Comparison of ENCODE assay signal across 8 mouse cellular contexts in the genomic region with DNA sequence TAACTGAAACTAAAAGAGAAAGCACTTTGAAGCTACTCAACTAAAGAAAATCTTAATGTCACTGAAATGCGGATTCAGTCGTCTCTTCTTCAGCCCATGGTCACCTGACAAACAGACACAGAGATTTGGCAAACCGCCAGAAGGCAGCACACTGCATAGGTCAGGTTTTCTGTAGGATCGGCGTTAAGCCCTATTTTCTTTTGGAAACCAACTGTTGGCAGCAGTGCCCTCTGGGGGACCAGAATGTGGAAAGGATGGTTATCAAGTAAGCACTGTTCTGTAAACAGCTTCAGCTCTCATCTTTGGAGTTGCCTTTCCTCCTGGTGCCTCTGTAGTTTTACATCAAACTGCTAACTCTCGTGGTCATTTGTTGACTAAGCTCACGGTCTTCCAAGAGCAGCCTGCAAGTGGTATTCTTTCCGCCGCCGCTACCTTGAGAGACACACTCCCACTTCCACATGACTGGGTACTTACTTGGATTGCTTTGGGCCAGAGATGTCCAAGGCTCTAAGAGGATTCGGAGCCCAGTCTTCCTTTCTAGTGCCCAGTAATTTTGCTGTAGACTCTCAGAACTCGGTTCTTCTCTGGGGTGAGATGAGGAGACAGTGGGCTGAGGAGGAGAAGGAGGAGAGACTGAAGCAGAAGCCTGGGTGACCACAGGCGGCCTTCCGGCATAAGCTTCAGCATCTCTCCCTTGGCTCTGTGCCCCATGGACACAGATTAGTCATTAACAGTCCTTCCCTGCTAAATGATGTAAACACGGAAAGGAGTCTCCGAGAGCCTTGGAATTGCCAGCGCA. TPM values are rescaled to one million over a fixed set of nuclear protein-coding genes. Genes with fewer than 3 reads are reported as not detected.
A peak's percentile ranks its signal among the peaks of the same experiment; 100 is the strongest.
DNase-seq lines count a peak whose midpoint lies in the region; ATAC-seq and TF ChIP-seq lines count a peak whose summit lies in the region.

Gene Nr1h4 (minus strand): TSS at position 657 of the 799 bp plus-strand sequence.

- H3K4me2 ChIP-seq in myocyte (ENCODE audit: low read depth): peak within 1 kb of the TSS; percentile 30

- TF ChIP-seq POLR2A in myocyte (IDR thresholded peaks at IDR 0.05; ENCODE audit: insufficient read length, low read depth): no peak

- H3ac ChIP-seq in myocyte (ENCODE audit: control insufficient read depth, insufficient read length): no peak within 1 kb of the TSS

- DNase-seq in retina, postnatal 1 day: peak; percentile 55
- no peak for DNase-seq in retina, embryonic 14.5 days (ENCODE audit: low spot score)
- peak; percentile 57 for DNase-seq in cerebellum, adult 9-11 months
- peak; percentile 83 for DNase-seq in kidney, adult 18-20 months
- no peak for DNase-seq in gastrocnemius, postnatal 10 days
- no peak for DNase-seq in embryo, embryonic 11 days

- no peak for ATAC-seq in activated CD4-positive, CD25-positive, alpha-beta regulatory T cell, adult 4 months

- no peaks in the 10 kb centered on the region for H3K36me3 ChIP-seq in myocyte (ENCODE audit: control insufficient read depth, insufficient read depth)

- H3K4me3 ChIP-seq in myocyte: no peak within 1 kb of the TSS

- no peaks in the 10 kb centered on the region for H3K27me3 ChIP-seq in myocyte (ENCODE audit: control insufficient read depth, insufficient read depth, insufficient read length)

- H3K79me2 ChIP-seq in myocyte (ENCODE audit: control insufficient read depth, insufficient read depth): no peaks in the 10 kb centered on the region

TF ChIP-seq in myocyte, 11 proteins besides CTCF, POLR2A, EP300 and RAD21:
- TF ChIP-seq CEBPB (IDR thresholded peaks at IDR 0.05; ENCODE audit: insufficient read depth, poor library complexity, severe bottlenecking) (0 out of 2 replicates have a peak, but pooled peaks have one; percentile 14), TCF12 (IDR thresholded peaks at IDR 0.05; ENCODE audit: insufficient read depth, poor library complexity, severe bottlenecking) (no peak), MYOD1 (IDR thresholded peaks at IDR 0.05; ENCODE audit: control insufficient read depth in 1 of 3, insufficient read length in 2 of 3, low read depth in 2 of 3) (no peak), REST (IDR thresholded peaks at IDR 0.05; ENCODE audit: insufficient read depth, insufficient read length) (no peak), TCF3 (IDR thresholded peaks at IDR 0.05; ENCODE audit: insufficient read length, low read depth) (no peak), USF1 (IDR thresholded peaks at IDR 0.05; ENCODE audit: low read depth) (no peak)

RNA-seq across cellular contexts. Expression of gene Nr1h4, which starts in this region (rescaled TPM):
- not detected for polyA plus RNA-seq in myocyte (2012; fragmentation: generic; extraction: Trizol)
- total RNA-seq in gastrocnemius, postnatal 10 days (2021): not detected
- polyA plus RNA-seq in activated CD4-positive, CD25-positive, alpha-beta regulatory T cell, adult 4 months (2017; shearing (Covaris generic)): not detected

Comparison
In these comparisons a context has a peak if more than half of its experiments do, and no peak if none do; other contexts are left out.
1. DNase-seq: peak in retina, postnatal 1 day (single experiment), cerebellum, adult 9-11 months (single experiment) and kidney, adult 18-20 months (single experiment); none in retina, embryonic 14.5 days (single experiment), gastrocnemius, postnatal 10 days (single experiment) and embryo, embryonic 11 days (single experiment).